Mouse (Mus musculus) small intestine, adult 2 months (tissue): Measurements from ENCODE around the gene Mpped1. TPM values are rescaled to one million over a fixed set of nuclear protein-coding genes. Genes with fewer than 3 reads are reported as not detected.

Experiments
- H3K27ac ChIP-seq: fragments of 200-500 bp; 2 replicates; pipeline ENCODE4 v1.5.1; 2012; ENCODE audit warnings: low read depth, low read length, control low read depth, inconsistent platforms; ENCODE audit not compliant: insufficient read depth
- H3K27me3 ChIP-seq: fragments of 200-500 bp; 2 replicates; pipeline ENCODE4 v1.6.1; 2012; ENCODE audit warnings: mild to moderate bottlenecking, moderate library complexity, low read length, inconsistent platforms; ENCODE audit not compliant: control insufficient read depth, insufficient read depth
- H3K36me3 ChIP-seq: fragments of 200-500 bp; 2 replicates; pipeline ENCODE4 v1.6.1; 2012; ENCODE audit warnings: mild to moderate bottlenecking, low read length, control low read depth, inconsistent platforms; ENCODE audit not compliant: control insufficient read depth, insufficient read depth
- H3K4me1 ChIP-seq: fragments of 200-500 bp; 2 replicates; pipeline ENCODE4 v1.6.1; 2012; ENCODE audit warnings: low read length, inconsistent platforms, mixed read lengths; ENCODE audit not compliant: control insufficient read depth, insufficient read depth, insufficient read length
- H3K4me3 ChIP-seq: fragments of 200-500 bp; 2 replicates; pipeline ENCODE4 v1.5.1; 2012; ENCODE audit warnings: low read depth, mild to moderate bottlenecking, control low read depth, inconsistent platforms, low read length, moderate library complexity
- CTCF ChIP-seq: fragments of 200-500 bp; IDR thresholded peaks from 2 replicates; pipeline ENCODE4 v1.5.1; 2012; ENCODE audit warnings: low read depth, mild to moderate bottlenecking, control low read depth, inconsistent platforms, low read length, moderate library complexity, mixed read lengths; ENCODE audit not compliant: insufficient replicate concordance, insufficient read length; ENCODE audit errors: extremely low read depth
- POLR2A ChIP-seq: fragments of 200-500 bp; IDR thresholded peaks from 2 replicates; pipeline ENCODE4 v1.6.1; 2012; ENCODE audit warnings: low read depth, mild to moderate bottlenecking, control low read depth, inconsistent platforms, low read length, moderate library complexity
- WGBS: fragments of 180-500 bp; shearing (Covaris S2); methylation state at CpG from one replicate; pipeline ENCODE4 v1.1.7; 2018; 5-methylcytosine and 5-hydroxymethylcytosine counted together
- polyA plus RNA-seq: library from polyadenylated mRNA; depleted of rRNA; stranded (reverse); fragments of >200 nt; gene quantifications from 2 replicates; pipeline ENCODE4 v1.2.3, GENCODE M21; 2012; rRNA removed

The Mpped1 gene
- not detected in 2 replicates for polyA plus RNA-seq

DNA sequence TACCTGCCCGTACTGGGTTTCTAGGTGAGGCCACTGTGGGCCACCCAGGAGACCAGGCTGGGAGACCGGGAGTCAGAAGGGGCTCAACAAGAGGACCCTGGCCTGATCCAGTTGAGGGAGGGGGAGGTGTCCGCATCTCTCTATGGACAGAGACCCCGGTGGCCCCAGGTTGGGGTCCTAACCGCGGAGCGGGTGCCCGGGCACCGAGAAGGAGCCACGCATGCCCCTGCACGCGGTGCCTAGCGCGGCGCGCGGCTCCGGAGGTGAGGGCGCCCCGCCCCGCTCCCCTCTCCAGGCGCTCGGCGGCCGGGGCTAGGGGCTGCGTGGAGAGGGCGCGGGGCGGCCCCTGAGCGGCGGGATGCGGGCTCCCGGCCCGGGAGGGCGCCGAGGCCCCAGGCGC is at the start of gene Mpped1:
Mpped1 (plus strand) TSS at position 81 of the 400 bp plus-strand sequence.
- Histone ChIP-seq H3K27me3 (peaks cover 15% of the 10 kb centered on the region), H3K36me3 (no peaks in the 10 kb centered on the region), H3K4me1 (no peaks in the 10 kb centered on the region), H3K4me3 (no peak within 1 kb of the TSS), H3K27ac (no peak within 1 kb of the TSS)
- TF ChIP-seq POLR2A (no peak), CTCF (no peak)
- 6% methylated on average over 32 of the region's 37 CpGs for WGBS

- 48% methylated on average over 21 of the region's 21 CpGs for WGBS
- Histone ChIP-seq H3K4me1 (no peaks in the 10 kb centered on the region), H3K4me3 (no peak overlapping the region), H3K36me3 (no peaks in the 10 kb centered on the region), H3K27ac (no peak overlapping the region), H3K27me3 (no peaks in the 10 kb centered on the region)
- TF ChIP-seq CTCF = no peak
- TF ChIP-seq POLR2A = no peak
Measured at GRCm38 (mm10) chr15:83740676-83741422, 38.4 kb upstream of the Mpped1 start.

GRCm38 (mm10) chr15:83742018-83742417 is 37.2 kb upstream of the Mpped1 start:
- TF ChIP-seq CTCF (no peak), POLR2A (no peak)
- Histone ChIP-seq H3K4me1 (no peaks in the 10 kb centered on the region), H3K27me3 (no peaks in the 10 kb centered on the region), H3K27ac (no peak overlapping the region), H3K4me3 (no peak overlapping the region), H3K36me3 (no peaks in the 10 kb centered on the region)
- WGBS = 70% methylated on average over 1 of the region's 1 CpGs

DNA sequence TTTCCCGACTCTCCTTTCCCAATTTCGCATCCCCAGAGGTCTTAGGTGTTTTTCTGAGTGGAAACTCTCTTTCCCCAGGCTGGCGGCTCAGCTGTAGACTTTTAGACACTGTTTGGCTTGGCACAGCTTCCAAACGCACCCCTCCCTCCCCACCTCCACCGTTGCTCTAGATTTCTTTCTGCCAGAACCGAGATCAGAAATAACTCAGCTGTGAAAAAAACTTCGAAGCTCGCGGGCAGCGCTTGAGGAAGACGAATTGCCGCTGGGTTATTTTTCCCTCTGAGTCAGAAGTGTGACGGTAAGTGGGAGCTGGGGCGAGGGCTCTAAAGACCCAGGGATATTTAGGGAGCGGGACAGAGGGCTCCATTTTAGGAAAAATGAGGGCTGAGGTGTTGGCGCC is 33.0 kb upstream of the Mpped1 start:
- no peak overlapping the region for H3K27ac ChIP-seq
- TF ChIP-seq CTCF = no peak
- TF ChIP-seq POLR2A = no peak
- H3K36me3 ChIP-seq = no peaks in the 10 kb centered on the region
- H3K4me1 ChIP-seq = no peaks in the 10 kb centered on the region
- H3K4me3 ChIP-seq = no peak overlapping the region
- WGBS = 67% methylated on average over 16 of the region's 16 CpGs
- H3K27me3 ChIP-seq = no peaks in the 10 kb centered on the region

DNA sequence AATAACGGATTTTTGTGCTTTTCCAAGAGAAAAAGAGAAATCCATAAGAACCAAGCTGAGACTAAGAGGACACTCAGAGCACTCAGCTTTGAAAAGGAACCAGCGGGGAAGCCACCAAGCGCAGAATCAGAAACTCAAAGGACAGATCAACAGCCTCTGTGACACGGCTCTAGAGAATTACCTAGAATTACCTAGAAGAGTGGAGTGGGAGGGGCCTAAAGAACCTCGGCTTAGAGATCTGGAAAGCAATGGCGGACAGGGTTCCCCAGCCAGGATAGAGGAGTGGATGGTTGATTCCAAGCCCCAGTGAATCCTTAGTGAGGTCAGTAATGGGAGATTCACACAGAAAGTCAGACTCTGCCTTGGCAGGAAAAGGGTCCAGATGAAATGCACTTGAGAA is 30.3 kb upstream of the Mpped1 start:
- TF ChIP-seq CTCF (no peak), POLR2A (no peak)
- no peaks in the 10 kb centered on the region for H3K4me1 ChIP-seq
- WGBS = 70% methylated on average over 6 of the region's 6 CpGs
- H3K27me3 ChIP-seq = no peaks in the 10 kb centered on the region
- no peak overlapping the region for H3K27ac ChIP-seq
- H3K36me3 ChIP-seq = no peaks in the 10 kb centered on the region
- no peak overlapping the region for H3K4me3 ChIP-seq

- WGBS = 58% methylated on average over 9 of the region's 9 CpGs
- no peak for TF ChIP-seq CTCF
- no peak for TF ChIP-seq POLR2A
- Histone ChIP-seq H3K27ac (no peak overlapping the region), H3K36me3 (no peaks in the 10 kb centered on the region), H3K27me3 (no peaks in the 10 kb centered on the region), H3K4me3 (no peak overlapping the region), H3K4me1 (no peaks in the 10 kb centered on the region)
Measured at GRCm38 (mm10) chr15:83749436-83749835, 29.8 kb upstream of the Mpped1 start.

DNA sequence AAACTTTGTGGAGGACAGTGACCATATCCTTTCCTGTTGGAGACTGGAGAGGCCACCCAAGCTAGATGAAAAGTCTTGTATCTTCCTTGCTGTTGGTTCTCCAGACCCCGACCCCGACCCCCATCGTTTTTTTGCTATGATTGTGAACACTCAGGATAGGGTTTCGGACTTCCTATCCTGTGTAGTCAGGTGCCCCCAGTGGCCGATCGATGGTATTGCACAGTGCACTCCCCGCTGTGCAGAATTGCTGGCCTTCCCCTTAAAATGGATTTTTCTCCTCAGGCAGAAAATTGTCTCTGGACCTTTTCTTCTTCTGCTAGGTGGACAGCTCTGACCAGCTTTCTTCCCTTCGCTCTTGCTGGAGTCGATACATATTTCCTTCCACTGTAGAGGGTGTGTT is 22.5 kb upstream of the Mpped1 start:
- no peaks in the 10 kb centered on the region for H3K4me1 ChIP-seq
- H3K36me3 ChIP-seq = no peaks in the 10 kb centered on the region
- H3K27me3 ChIP-seq = no peaks in the 10 kb centered on the region
- no peak overlapping the region for H3K27ac ChIP-seq
- TF ChIP-seq CTCF (peak; percentile 65; the same call in 1 of the 2 replicates), POLR2A (no peak)
- no peak overlapping the region for H3K4me3 ChIP-seq
- 22% methylated on average over 9 of the region's 9 CpGs for WGBS

DNA sequence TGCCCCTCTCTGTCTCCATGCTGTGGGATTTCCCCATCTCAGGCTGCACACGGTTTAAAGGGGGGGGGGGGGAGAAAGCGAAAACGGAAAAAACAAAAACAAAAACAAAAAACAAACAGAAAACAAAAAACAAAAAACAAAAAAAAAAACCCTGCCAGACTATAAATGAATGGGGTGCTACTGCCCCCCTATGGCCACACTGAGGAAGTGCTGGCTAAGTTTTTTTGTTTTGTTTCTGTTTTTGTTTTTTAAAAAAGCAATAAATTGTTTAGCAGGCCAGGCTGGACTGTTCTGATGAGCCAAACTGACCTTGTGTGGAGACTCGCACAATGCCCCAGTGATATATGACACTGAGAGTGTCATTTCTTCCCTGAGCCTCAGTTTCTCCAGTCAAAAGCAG is 20.3 kb upstream of the Mpped1 start:
- TF ChIP-seq CTCF = peak; percentile 33; the same call in 1 of the 2 replicates
- no peak for TF ChIP-seq POLR2A

More for the DNA sequence above, 20.3 kb upstream of the Mpped1 start:
- H3K36me3 ChIP-seq = no peaks in the 10 kb centered on the region
- no peak overlapping the region for H3K27ac ChIP-seq
- H3K4me3 ChIP-seq = no peak overlapping the region
- no peaks in the 10 kb centered on the region for H3K27me3 ChIP-seq
- no peaks in the 10 kb centered on the region for H3K4me1 ChIP-seq
- WGBS = 17% methylated on average over 4 of the region's 4 CpGs
